Mouse (Mus musculus) hindbrain, embryonic 15.5 days (tissue): Measurements from ENCODE around the gene Phlda3. TPM values are rescaled to one million over a fixed set of nuclear protein-coding genes. Genes with fewer than 3 reads are reported as not detected.
A peak's percentile ranks its signal among the peaks of the same experiment; 100 is the strongest.

ENCODE experiments used
- ATAC-seq: fragments of 200-750 bp; cut with Nextera tagmentation; 2 replicates; pipeline ENCODE4 v1.8.0; 2017; ENCODE audit warnings: low read depth, moderate number of reproducible peaks, moderate TSS enrichment; ENCODE audit not compliant: low FRiP score
- H3K27ac ChIP-seq: fragments of 300-500 bp; sonication (generic); replicated peaks from 2 replicates; pipeline ENCODE4 v1.5.1; 2015; ENCODE audit warnings: mild to moderate bottlenecking, inconsistent platforms
- H3K27me3 ChIP-seq: fragments of 300-500 bp; sonication (generic); 2 replicates; pipeline ENCODE4 v1.6.1; 2015; ENCODE audit warnings: control low read depth, inconsistent platforms
- H3K36me3 ChIP-seq: fragments of 300-500 bp; sonication (generic); 2 replicates; pipeline ENCODE4 v1.6.1; 2015; ENCODE audit warnings: control low read depth, inconsistent platforms
- H3K4me1 ChIP-seq: fragments of 300-500 bp; sonication (generic); replicated peaks from 2 replicates; pipeline ENCODE4 v1.6.1; 2015; ENCODE audit warnings: control low read depth, inconsistent platforms
- H3K4me2 ChIP-seq: fragments of 300-500 bp; sonication (generic); 2 replicates; pipeline ENCODE4 v1.6.1; 2015; ENCODE audit warnings: moderate library complexity, mild to moderate bottlenecking, inconsistent platforms
- H3K4me3 ChIP-seq: fragments of 300-500 bp; sonication (generic); 2 replicates; pipeline ENCODE4 v1.5.1; 2015; ENCODE audit warnings: mild to moderate bottlenecking, inconsistent platforms
- H3K9ac ChIP-seq: fragments of 300-500 bp; sonication (generic); 2 replicates; pipeline ENCODE4 v1.6.1; 2015; ENCODE audit warnings: inconsistent platforms
- H3K9me3 ChIP-seq: fragments of 300-500 bp; sonication (generic); 2 replicates; pipeline ENCODE4 v1.6.1; 2016; ENCODE audit warnings: control low read depth, inconsistent platforms
- WGBS: fragments of 180-500 bp; shearing (Covaris S2); methylation state at CpG from one replicate; pipeline ENCODE4 v1.1.7; 2015; 5-methylcytosine and 5-hydroxymethylcytosine counted together
- polyA plus RNA-seq: library from polyadenylated mRNA; unstranded; fragments of >200 nt; fragmentation: Nextera tagmentation; extraction: Ambion mirVana; gene quantifications from 2 replicates; pipeline ENCODE4 v1.2.1, GENCODE M21; 2015

The Phlda3 gene
- polyA plus RNA-seq, 1 experiment from 2014 or later = 39.9 TPM

DNA sequence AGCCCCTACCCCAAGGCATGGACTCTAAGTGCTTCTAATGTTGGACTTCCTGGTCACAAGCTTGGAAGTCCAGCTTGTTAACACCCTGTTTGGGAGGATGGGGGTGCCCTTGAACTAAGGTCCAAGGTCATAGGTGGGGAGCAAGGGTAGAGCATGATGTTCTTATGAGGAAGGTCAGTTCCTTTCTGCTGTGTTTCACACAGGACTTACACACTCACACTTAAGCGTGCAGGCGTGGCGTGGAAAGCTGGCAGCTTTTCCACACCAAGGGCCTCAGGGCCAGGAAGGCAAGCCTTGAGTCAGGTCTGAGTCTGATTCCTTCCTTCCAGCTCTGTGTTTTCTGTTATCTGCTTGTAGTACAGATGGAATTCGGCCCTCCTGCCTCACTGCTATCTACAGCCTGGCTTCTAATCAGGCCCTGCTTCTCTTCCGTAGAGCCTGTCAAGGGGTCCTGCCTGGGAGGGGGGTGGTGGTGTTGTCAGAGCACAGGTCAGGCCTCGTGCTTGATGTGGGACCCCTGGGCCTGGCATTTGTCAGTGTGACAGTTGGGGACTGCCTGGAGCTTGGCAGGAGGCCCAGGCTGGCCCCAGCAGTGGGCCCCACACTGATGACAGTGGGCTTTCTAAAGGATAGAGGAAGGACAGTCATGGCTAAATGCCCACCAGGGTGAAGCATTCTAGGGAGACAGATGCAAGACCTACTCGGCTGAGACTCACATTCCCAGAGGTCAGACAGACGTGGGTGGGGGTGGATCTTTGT is 34.5 kb downstream of the Phlda3 start:
- Histone ChIP-seq H3K4me2 (no peak overlapping the region), H3K36me3 (no peaks in the 10 kb centered on the region), H3K9ac (no peak overlapping the region), H3K27ac (peak overlapping the region; percentile 27; the same call in 1 of the 2 replicates), H3K4me1 (peaks cover 11% of the 10 kb centered on the region), H3K9me3 (no peaks in the 10 kb centered on the region), H3K27me3 (no peaks in the 10 kb centered on the region), H3K4me3 (no peak overlapping the region)
- 36% methylated on average over 8 of the region's 8 CpGs for WGBS
- ATAC-seq = peak; percentile 62; the same call in 1 of the 2 replicates

GRCm38 (mm10) chr1:135807546-135807945 is 41.6 kb downstream of the Phlda3 start:
- no peaks in the 10 kb centered on the region for H3K9me3 ChIP-seq
- no peaks in the 10 kb centered on the region for H3K27me3 ChIP-seq
- H3K9ac ChIP-seq = no peak overlapping the region
- no peak overlapping the region for H3K27ac ChIP-seq
- no peak overlapping the region for H3K4me2 ChIP-seq
- H3K4me3 ChIP-seq = no peak overlapping the region
- ATAC-seq = no peak
- no peaks in the 10 kb centered on the region for H3K36me3 ChIP-seq
- WGBS = 72% methylated on average over 10 of the region's 10 CpGs
- no peaks in the 10 kb centered on the region for H3K4me1 ChIP-seq

DNA sequence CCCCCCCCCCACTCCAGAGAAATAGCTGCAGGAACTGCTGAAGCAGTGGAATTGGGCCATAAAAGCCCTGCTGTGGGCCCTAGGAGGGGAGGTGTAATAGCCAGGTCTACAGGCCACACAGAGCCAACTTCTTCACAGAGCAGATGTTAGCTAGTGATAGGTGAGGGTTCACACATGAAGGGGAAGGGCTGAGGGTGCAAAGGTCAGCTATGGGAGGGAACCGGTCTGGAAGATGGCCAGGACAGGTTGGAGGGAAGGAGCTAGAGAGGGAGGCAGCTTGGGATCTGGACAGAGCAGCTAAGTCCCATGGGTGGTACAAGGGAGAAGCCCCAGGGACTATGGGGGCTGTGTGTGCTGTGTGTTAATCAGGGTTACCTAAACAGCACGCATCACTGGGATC is 44.3 kb downstream of the Phlda3 start:
- Histone ChIP-seq H3K9me3 (no peaks in the 10 kb centered on the region), H3K4me2 (no peak overlapping the region), H3K36me3 (no peaks in the 10 kb centered on the region), H3K9ac (no peak overlapping the region), H3K27ac (no peak overlapping the region), H3K4me1 (0 out of 2 replicates have a peak, but pooled peaks cover 3% of the 10 kb centered on the region), H3K4me3 (no peak overlapping the region), H3K27me3 (no peaks in the 10 kb centered on the region)
- 86% methylated on average over 2 of the region's 2 CpGs for WGBS
- no peak for ATAC-seq

DNA sequence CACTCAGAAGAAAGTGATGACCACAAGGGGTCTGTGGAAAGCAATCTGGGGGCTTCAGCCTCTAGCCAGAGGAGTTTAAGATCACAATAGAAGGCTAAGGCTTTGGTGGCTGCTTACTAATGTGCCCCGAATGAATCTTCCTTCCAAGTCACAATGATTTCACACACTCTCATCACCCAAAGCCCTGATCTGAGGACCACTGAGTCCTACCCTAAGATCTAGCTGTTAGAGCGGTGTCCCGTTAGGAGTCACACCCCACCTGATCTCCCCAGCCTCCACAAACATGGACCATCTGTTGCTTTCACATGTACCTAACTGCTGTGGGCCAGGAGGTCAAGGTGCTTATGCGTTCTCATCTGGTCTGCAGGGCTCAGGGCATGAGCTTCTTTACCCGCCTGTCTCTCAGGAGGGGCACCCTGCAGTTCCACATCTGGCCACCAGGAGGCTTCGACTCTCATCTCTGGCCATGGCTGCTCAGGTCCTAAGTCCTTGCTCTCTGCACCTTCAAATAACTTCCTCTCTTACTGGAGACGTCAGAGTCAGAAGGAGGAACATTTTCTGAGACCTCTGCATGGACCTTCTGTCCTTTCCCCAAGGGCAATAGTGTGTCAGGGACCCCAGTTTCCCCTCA is 45.2 kb downstream of the Phlda3 start:
- H3K9ac ChIP-seq = no peak overlapping the region
- H3K27me3 ChIP-seq = no peaks in the 10 kb centered on the region
- no peaks in the 10 kb centered on the region for H3K9me3 ChIP-seq
- no peak; the same call in 1 of the 2 replicates for ATAC-seq
- H3K4me1 ChIP-seq = 0 out of 2 replicates have a peak, but pooled peaks cover 3% of the 10 kb centered on the region
- 36% methylated on average over 7 of the region's 7 CpGs for WGBS
- H3K27ac ChIP-seq = no peak overlapping the region
- no peaks in the 10 kb centered on the region for H3K36me3 ChIP-seq
- no peak overlapping the region for H3K4me3 ChIP-seq
- H3K4me2 ChIP-seq = no peak overlapping the region

DNA sequence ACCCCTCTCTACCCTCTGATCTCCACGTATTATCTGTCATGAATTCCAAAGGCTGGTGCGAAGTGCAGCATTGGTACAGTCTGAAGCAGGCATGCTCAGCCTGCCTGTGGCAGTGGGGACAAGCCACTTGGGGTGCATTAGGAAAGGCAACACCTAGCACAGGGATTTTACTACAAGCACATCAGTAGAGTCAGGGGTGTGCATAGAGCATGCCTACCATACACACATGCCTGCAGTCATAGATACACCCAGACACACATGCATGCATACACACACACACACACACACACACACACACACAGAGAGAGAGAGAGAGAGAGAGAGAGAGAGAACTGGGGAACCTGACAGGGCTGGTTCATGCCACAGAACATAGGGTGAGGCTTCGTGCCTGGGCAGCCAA is 46.3 kb downstream of the Phlda3 start:
- WGBS = 74% methylated on average over 3 of the region's 3 CpGs
- no peak overlapping the region for H3K4me3 ChIP-seq
- no peak for ATAC-seq
- no peak overlapping the region for H3K27ac ChIP-seq
- H3K36me3 ChIP-seq = no peaks in the 10 kb centered on the region
- H3K9me3 ChIP-seq = no peaks in the 10 kb centered on the region
- 0 out of 2 replicates have a peak, but pooled peaks cover 3% of the 10 kb centered on the region for H3K4me1 ChIP-seq
- H3K9ac ChIP-seq = no peak overlapping the region
- no peak overlapping the region for H3K4me2 ChIP-seq
- peaks cover 6% of the 10 kb centered on the region for H3K27me3 ChIP-seq

GRCm38 (mm10) chr1:135812618-135813017 is 46.7 kb downstream of the Phlda3 start:
- no peaks in the 10 kb centered on the region for H3K36me3 ChIP-seq
- no peak overlapping the region for H3K27ac ChIP-seq
- H3K4me2 ChIP-seq = no peak overlapping the region
- H3K9ac ChIP-seq = no peak overlapping the region
- no peaks in the 10 kb centered on the region for H3K9me3 ChIP-seq
- peaks cover 10% of the 10 kb centered on the region for H3K27me3 ChIP-seq
- 35% methylated on average over 2 of the region's 2 CpGs for WGBS
- no peak overlapping the region for H3K4me3 ChIP-seq
- H3K4me1 ChIP-seq = 0 out of 2 replicates have a peak, but pooled peaks cover 3% of the 10 kb centered on the region
- ATAC-seq = 0 out of 2 replicates have a peak, but pooled peaks have one; percentile 16

- H3K4me2 ChIP-seq = no peak overlapping the region
- no peak overlapping the region for H3K4me3 ChIP-seq
- no peaks in the 10 kb centered on the region for H3K9me3 ChIP-seq
- H3K27me3 ChIP-seq = peaks cover 15% of the 10 kb centered on the region
- no peak overlapping the region for H3K27ac ChIP-seq
- 0 out of 2 replicates have a peak, but pooled peaks have one; percentile 21 for ATAC-seq
- H3K36me3 ChIP-seq = no peaks in the 10 kb centered on the region
- 0 out of 2 replicates have a peak, but pooled peaks cover 3% of the 10 kb centered on the region for H3K4me1 ChIP-seq
- WGBS = 57% methylated on average over 4 of the region's 4 CpGs
- no peak overlapping the region for H3K9ac ChIP-seq
Measured at GRCm38 (mm10) chr1:135813071-135813470, 47.2 kb downstream of the Phlda3 start.

DNA sequence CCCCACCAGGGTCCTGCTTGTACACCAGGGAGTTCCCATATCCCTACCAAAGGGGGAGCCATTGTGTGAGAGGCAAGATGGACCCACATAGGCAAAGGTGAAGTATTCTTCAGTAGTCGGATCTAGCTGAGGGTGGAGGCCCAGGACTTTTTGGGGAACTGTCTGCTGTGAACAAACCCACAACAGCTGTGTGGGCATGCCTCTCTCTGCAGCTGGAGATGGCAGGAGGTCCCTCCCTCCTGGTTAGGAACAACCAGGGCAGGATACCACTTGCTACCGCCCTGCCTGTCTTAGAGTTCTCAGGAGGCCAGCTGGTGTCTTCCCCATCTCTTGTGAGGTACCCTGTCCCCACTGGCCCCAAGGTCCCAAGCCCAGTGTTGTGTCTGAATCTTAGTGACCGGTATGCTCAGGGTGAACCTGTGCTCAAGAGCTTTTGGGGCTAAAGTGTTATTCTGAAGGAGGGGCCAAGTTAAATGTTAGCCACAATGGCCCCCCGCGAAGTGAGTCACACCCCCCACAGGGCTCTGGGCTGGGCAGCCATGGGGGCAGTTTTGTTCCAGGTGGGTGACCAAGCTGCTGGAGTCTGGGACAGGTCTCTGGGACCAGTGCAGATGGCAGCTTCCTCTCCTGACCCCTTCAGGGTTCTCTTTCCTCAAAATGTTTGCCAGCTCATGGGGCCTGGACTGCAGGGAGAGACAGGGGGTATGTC is 47.9 kb downstream of the Phlda3 start:
- Histone ChIP-seq H3K27me3 (peaks cover 19% of the 10 kb centered on the region), H3K9ac (no peak overlapping the region), H3K4me3 (no peak overlapping the region), H3K36me3 (no peaks in the 10 kb centered on the region), H3K4me1 (peaks cover 9% of the 10 kb centered on the region), H3K4me2 (no peak overlapping the region), H3K27ac (no peak overlapping the region), H3K9me3 (no peaks in the 10 kb centered on the region)
- ATAC-seq = no peak
- 80% methylated on average over 5 of the region's 5 CpGs for WGBS

DNA sequence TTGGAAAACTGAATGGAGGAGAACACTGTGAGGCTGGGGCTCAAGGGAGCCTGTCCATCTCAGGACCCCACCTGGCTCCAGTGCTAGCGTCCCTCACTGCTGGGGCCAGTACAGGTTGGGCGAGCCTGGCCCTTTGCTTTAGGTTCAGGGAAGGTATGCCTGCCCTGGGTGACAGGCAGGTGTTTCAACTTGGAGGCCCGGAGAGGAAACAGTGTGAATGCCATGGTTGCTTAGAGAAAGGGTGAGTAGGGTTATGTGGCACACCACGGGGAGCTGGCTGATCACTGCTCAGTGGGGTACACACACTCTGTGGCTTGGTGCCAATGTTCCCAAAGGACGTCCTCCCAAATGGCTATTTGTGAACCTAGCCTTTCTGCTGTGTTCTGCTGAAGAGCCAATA is 48.6 kb downstream of the Phlda3 start:
- no peak overlapping the region for H3K4me2 ChIP-seq
- H3K9ac ChIP-seq = no peak overlapping the region
- H3K36me3 ChIP-seq = no peaks in the 10 kb centered on the region
- H3K4me3 ChIP-seq = no peak overlapping the region
- ATAC-seq = no peak
- peaks cover 13% of the 10 kb centered on the region for H3K4me1 ChIP-seq
- H3K9me3 ChIP-seq = no peaks in the 10 kb centered on the region
- H3K27me3 ChIP-seq = peaks cover 25% of the 10 kb centered on the region
- no peak overlapping the region for H3K27ac ChIP-seq
- 80% methylated on average over 5 of the region's 5 CpGs for WGBS

- peaks cover 13% of the 10 kb centered on the region for H3K4me1 ChIP-seq
- H3K9ac ChIP-seq = no peak overlapping the region
- no peak overlapping the region for H3K4me2 ChIP-seq
- no peak for ATAC-seq
- no peak overlapping the region for H3K4me3 ChIP-seq
- H3K36me3 ChIP-seq = no peaks in the 10 kb centered on the region
- H3K27me3 ChIP-seq = peaks cover 41% of the 10 kb centered on the region
- no peaks in the 10 kb centered on the region for H3K9me3 ChIP-seq
- 84% methylated on average over 4 of the region's 4 CpGs for whole genome bisulfite sequencing
- H3K27ac ChIP-seq = no peak overlapping the region
Measured at GRCm38 (mm10) chr1:135817595-135817994, 51.7 kb downstream of the Phlda3 start.

DNA sequence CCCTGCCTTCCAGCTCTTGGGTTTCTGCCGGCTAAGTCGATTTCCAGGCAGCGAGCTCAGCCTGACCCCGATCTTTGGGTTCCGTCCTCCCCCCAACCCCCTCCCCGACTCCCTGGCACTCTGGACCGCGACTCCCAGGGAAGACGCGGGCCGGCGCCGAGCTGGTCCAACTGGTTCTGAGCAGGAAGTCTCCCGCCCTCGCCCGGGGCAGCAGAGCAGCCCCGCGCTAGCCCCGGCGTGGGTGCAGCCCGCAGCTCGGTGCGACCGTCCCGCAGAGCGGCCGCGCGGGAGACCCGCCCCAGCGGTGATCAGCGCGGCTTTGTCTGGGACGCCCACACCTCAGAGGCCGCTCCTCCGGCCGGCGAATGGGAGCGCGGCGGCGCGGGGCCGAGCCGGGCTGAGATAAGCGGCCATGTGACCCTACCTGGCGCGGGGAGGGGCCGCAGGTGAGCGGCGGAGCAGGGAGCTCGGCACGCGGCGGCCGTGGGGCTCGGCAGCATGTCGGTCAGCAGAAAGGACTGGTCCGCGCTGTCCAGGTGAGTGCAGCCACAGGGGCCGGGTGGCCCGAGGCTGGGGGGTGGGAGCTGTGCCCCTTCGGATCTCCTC is 52.7 kb downstream of the Phlda3 start, which contains the start of gene Lad1:
TSS of gene Lad1 (plus strand) at position 118 of the 606 bp plus-strand sequence.
- WGBS = 1% methylated on average over 62 of the region's 63 CpGs
- H3K27me3 ChIP-seq = peaks cover 41% of the 10 kb centered on the region
- peaks cover 10% of the 10 kb centered on the region for H3K4me1 ChIP-seq
- H3K36me3 ChIP-seq = no peaks in the 10 kb centered on the region
- peak within 1 kb of the TSS; percentile 42 for H3K9ac ChIP-seq
- H3K4me2 ChIP-seq = peak within 1 kb of the TSS; percentile 98
- peak within 1 kb of the TSS; percentile 56 for H3K4me3 ChIP-seq
- no peak within 1 kb of the TSS for H3K27ac ChIP-seq
- peak; percentile 59 for ATAC-seq
- H3K9me3 ChIP-seq = no peaks in the 10 kb centered on the region
